Mouse (Mus musculus): Measurements from ENCODE around the gene Olfr470. TPM values are rescaled to one million over a fixed set of nuclear protein-coding genes. Genes with fewer than 3 reads are reported as not detected.

Olfr470 gene
- polyA plus RNA-seq, 1 experiment from 2014 or later: not detected

DNA sequence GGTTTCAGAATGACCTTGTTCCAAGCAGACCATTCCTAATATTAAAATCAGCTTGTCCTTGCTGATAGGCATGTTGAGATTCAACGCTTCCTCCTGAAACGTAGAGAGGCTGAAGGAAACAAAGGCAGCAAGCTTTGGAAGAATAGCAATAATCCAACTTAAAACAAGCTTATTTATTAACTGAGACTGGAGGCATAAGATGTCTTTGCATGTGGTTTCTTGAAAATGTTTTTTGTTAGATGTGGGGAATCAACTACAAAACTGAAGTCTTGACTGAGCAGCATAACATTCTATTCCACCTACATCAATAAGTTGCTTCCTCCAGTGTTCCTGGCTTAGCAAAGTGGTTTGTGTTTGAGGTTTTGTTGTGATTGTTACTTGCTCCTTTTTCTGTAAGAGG lies 46.2 kb downstream of the Olfr470 start, which contains the start of gene Ovch2:
Gene Ovch2, minus strand, starts transcription at position 101 of the 400 bp plus-strand sequence.
- WGBS: 85% methylated on average over 2 of the region's 2 CpGs
- ATAC-seq (replicated peaks; ENCODE audit: low FRiP score, low read depth) (no peak), DNase-seq (ENCODE audit: low spot score) (no peak)
- no peak within 1 kb of the TSS for H3K9ac ChIP-seq (ENCODE audit: low read depth, low read length)
- no peaks in the 10 kb centered on the region for H3K4me1 ChIP-seq (replicated peaks; ENCODE audit: insufficient read depth, low read length)
- no peak within 1 kb of the TSS for H3K4me2 ChIP-seq (ENCODE audit: low read length)
- H3K4me3 ChIP-seq (replicated peaks; ENCODE audit: low read depth, low read length): no peak within 1 kb of the TSS
- no peaks in the 10 kb centered on the region for H3K9me3 ChIP-seq (replicated peaks; ENCODE audit: low read length)
- no peak for TF ChIP-seq CTCF (IDR thresholded peaks at IDR 0.05; ENCODE audit: low read depth)
- no peaks in the 10 kb centered on the region for H3K27me3 ChIP-seq (ENCODE audit: insufficient read depth, low read length)
- no peak within 1 kb of the TSS for H3K27ac ChIP-seq
- H3K36me3 ChIP-seq (ENCODE audit: insufficient read depth, low read length): no peaks in the 10 kb centered on the region

- H3K9ac ChIP-seq (ENCODE audit: low read depth, low read length): no peak overlapping the region
- H3K4me2 ChIP-seq (ENCODE audit: low read length): no peak overlapping the region
- ATAC-seq (replicated peaks; ENCODE audit: low FRiP score, low read depth) (no peak), DNase-seq (ENCODE audit: low spot score) (no peak)
- H3K36me3 ChIP-seq (ENCODE audit: insufficient read depth, low read length): no peaks in the 10 kb centered on the region
- H3K4me1 ChIP-seq (replicated peaks; ENCODE audit: insufficient read depth, low read length): no peaks in the 10 kb centered on the region
- no peaks in the 10 kb centered on the region for H3K9me3 ChIP-seq (replicated peaks; ENCODE audit: low read length)
- H3K4me3 ChIP-seq (replicated peaks; ENCODE audit: low read depth, low read length): no peak overlapping the region
- H3K27me3 ChIP-seq (ENCODE audit: insufficient read depth, low read length): no peaks in the 10 kb centered on the region
- TF ChIP-seq CTCF (IDR thresholded peaks at IDR 0.05; ENCODE audit: low read depth): no peak
- 77% methylated on average over 2 of the region's 2 CpGs for WGBS
- H3K27ac ChIP-seq: no peak overlapping the region
Measured at GRCm38 (mm10) chr7:107796500-107796899, 50.8 kb downstream of the Olfr470 start.

Other genes with a start within 250 kb of the Olfr470 start
- not detected in 2 replicates for gene 5330417H12Rik, start 222.3 kb downstream of the Olfr470 start, polyA plus RNA-seq (2015; fragmentation: Nextera tagmentation; extraction: Ambion mirVana)
- 0.21 and 0.22 TPM in 2 replicates for gene Cyb5r2, start 89.5 kb downstream of the Olfr470 start, polyA plus RNA-seq (2015; fragmentation: Nextera tagmentation; extraction: Ambion mirVana)
- not detected in 2 replicates for gene Ovch2, start 46.3 kb downstream of the Olfr470 start, polyA plus RNA-seq (2015; fragmentation: Nextera tagmentation; extraction: Ambion mirVana)
- gene Olfr467, start 35.2 kb downstream of the Olfr470 start, polyA plus RNA-seq (2015; fragmentation: Nextera tagmentation; extraction: Ambion mirVana): not detected in 2 replicates
- gene Olfr469, start 21.9 kb downstream of the Olfr470 start, polyA plus RNA-seq (2015; fragmentation: Nextera tagmentation; extraction: Ambion mirVana): not detected in 2 replicates
- gene Olfr472, start 50.4 kb upstream of the Olfr470 start, polyA plus RNA-seq (2015; fragmentation: Nextera tagmentation; extraction: Ambion mirVana): not detected in 2 replicates
- not detected in 2 replicates for gene Olfr473, start 83.0 kb upstream of the Olfr470 start, polyA plus RNA-seq (2015; fragmentation: Nextera tagmentation; extraction: Ambion mirVana)
- not detected in 2 replicates for gene Olfr474, start 107.2 kb upstream of the Olfr470 start, polyA plus RNA-seq (2015; fragmentation: Nextera tagmentation; extraction: Ambion mirVana)
- gene Olfr476, start 117.3 kb upstream of the Olfr470 start, polyA plus RNA-seq (2015; fragmentation: Nextera tagmentation; extraction: Ambion mirVana): not detected in 2 replicates
- not detected in 2 replicates for gene Olfr477, start 139.2 kb upstream of the Olfr470 start, polyA plus RNA-seq (2015; fragmentation: Nextera tagmentation; extraction: Ambion mirVana)
- not detected in 2 replicates for gene Olfr478, start 186.5 kb upstream of the Olfr470 start, polyA plus RNA-seq (2015; fragmentation: Nextera tagmentation; extraction: Ambion mirVana)
- not detected in 2 replicates for gene Olfr479, start 203.2 kb upstream of the Olfr470 start, polyA plus RNA-seq (2015; fragmentation: Nextera tagmentation; extraction: Ambion mirVana)
- not detected in 2 replicates for gene Olfr480, start 219.9 kb upstream of the Olfr470 start, polyA plus RNA-seq (2015; fragmentation: Nextera tagmentation; extraction: Ambion mirVana)
- not detected in 2 replicates for gene Olfr481, start 232.4 kb upstream of the Olfr470 start, polyA plus RNA-seq (2015; fragmentation: Nextera tagmentation; extraction: Ambion mirVana)

All from kidney, postnatal 0 days (tissue).